Mouse (Mus musculus): ENCODE measurements around the gene Sppl2b. TPM values are rescaled to one million over a fixed set of nuclear protein-coding genes. Genes with fewer than 3 reads are reported as not detected.

Gene Sppl2b
- total RNA-seq, 4 experiments from 2014 or later, result 28.1 to 45.3 (median 36.1) TPM

Small RNA genes lying within 50 kb of the gene (microRNA-seq; reads per million reads assigned to microRNA genes)
- 0.88 to 2.5 reads per million in 2 experiments for gene Mir1982

Other genes with a start within 250 kb of the Sppl2b start
- 1 to 10 TPM; 1.0 to 4.8 (median 3.5) TPM for gene Gm49322, start 249.3 kb upstream of the Sppl2b start, total RNA-seq (2022)
- gene Csnk1g2, start 232.4 kb upstream of the Sppl2b start, total RNA-seq (2022), result 100 to 1,000 TPM; 157 to 173 (median 165) TPM
- gene Btbd2, start 198.2 kb upstream of the Sppl2b start, total RNA-seq (2022), result 10 to 100 TPM; 63.4 to 94.6 (median 79.1) TPM
- gene Mknk2, start 177.2 kb upstream of the Sppl2b start, total RNA-seq (2022), result 100 to 1,000 TPM; 106 to 157 (median 123) TPM
- gene Mob3a, start 153.3 kb upstream of the Sppl2b start, total RNA-seq (2022), result 10 to 100 TPM; 16.2 to 33.5 (median 25.7) TPM
- gene Izumo4, start 153.1 kb upstream of the Sppl2b start, total RNA-seq (2022), result 10 to 100 TPM; 19.3 to 46.2 (median 33.3) TPM
- gene Ap3d1, start 113.0 kb upstream of the Sppl2b start, total RNA-seq (2022), result 100 to 1,000 TPM in 2 of 4 experiments, 10 to 100 TPM in 2; 91.8 to 136 (median 113) TPM
- gene Dot1l, start 100.1 kb upstream of the Sppl2b start, total RNA-seq (2022), result 10 to 100 TPM; 35.0 to 78.6 (median 57.4) TPM
- 10 to 100 TPM; 52.0 to 78.6 (median 55.5) TPM for gene Sf3a2, start 57.1 kb upstream of the Sppl2b start, total RNA-seq (2022)
- gene Plekhj1, start 56.6 kb upstream of the Sppl2b start, total RNA-seq (2022), result 100 to 1,000 TPM in 3 of 4 experiments, 10 to 100 TPM in 1; 92.4 to 130 (median 107) TPM
- gene Amh, start 50.0 kb upstream of the Sppl2b start, total RNA-seq (2022), result 1 to 10 TPM in 1 of 4 experiments, under 1 TPM in 3; 0.20 to 1.3 (median 0.68) TPM
- gene Jsrp1, start 41.8 kb upstream of the Sppl2b start, total RNA-seq (2022), result 10 to 100 TPM in 2 of 4 experiments, 1 to 10 TPM in 2; 5.7 to 23.4 (median 12.4) TPM
- gene Oaz1, start 28.6 kb upstream of the Sppl2b start, total RNA-seq (2022), result 1,000 to 10,000 TPM in 1 of 4 experiments, 100 to 1,000 TPM in 3; 825 to 1,012 (median 923) TPM
- gene Lingo3, start 11.2 kb upstream of the Sppl2b start, total RNA-seq (2022), result 10 to 100 TPM in 3 of 4 experiments, 1 to 10 TPM in 1; 8.4 to 21.5 (median 15.9) TPM
- 10 to 100 TPM; 27.4 to 54.4 (median 34.0) TPM for gene Lsm7, start 66 bp upstream of the Sppl2b start, total RNA-seq (2022)
- under 1 TPM in 1 of 4 experiments, not detected in 3; 0.18 TPM for gene Tmprss9, start 16.6 kb downstream of the Sppl2b start, total RNA-seq (2022)
- 100 to 1,000 TPM; 154 to 235 (median 185) TPM for gene Timm13, start 45.7 kb downstream of the Sppl2b start, total RNA-seq (2022)
- 10 to 100 TPM; 10.0 to 17.2 (median 15.2) TPM for gene Lmnb2, start 63.0 kb downstream of the Sppl2b start, total RNA-seq (2022)
- 100 to 1,000 TPM in 1 of 4 experiments, 10 to 100 TPM in 3; 17.5 to 112 (median 73.6) TPM for gene Gadd45b, start 74.8 kb downstream of the Sppl2b start, total RNA-seq (2022)
- 10 to 100 TPM in 2 of 4 experiments, 1 to 10 TPM in 2; 9.4 to 16.6 (median 12.9) TPM for gene Gng7, start 159.7 kb downstream of the Sppl2b start, total RNA-seq (2022)
- gene Diras1, start 170.4 kb downstream of the Sppl2b start, total RNA-seq (2022), result 1 to 10 TPM; 3.6 to 6.5 (median 4.4) TPM
- gene Slc39a3, start 182.2 kb downstream of the Sppl2b start, total RNA-seq (2022), result 10 to 100 TPM; 50.7 to 86.9 (median 66.5) TPM
- 100 to 1,000 TPM; 185 to 247 (median 197) TPM for gene Sgta, start 204.9 kb downstream of the Sppl2b start, total RNA-seq (2022)
- gene Thop1, start 214.8 kb downstream of the Sppl2b start, total RNA-seq (2022), result 10 to 100 TPM; 43.6 to 59.2 (median 45.7) TPM
- 1 to 10 TPM in 2 of 4 experiments, under 1 TPM in 2; 0.35 to 2.7 (median 1.3) TPM for gene Creb3l3, start 243.6 kb downstream of the Sppl2b start, total RNA-seq (2022)

Data from adrenal gland, adult 8-10 months (tissue).